Mouse (Mus musculus) monocyte, adult 2 months (primary cell): ENCODE measurements around the gene Bcorl1.

ENCODE experiments used
- DNase-seq, 2 experiments: peaks; one replicate each; pipeline ENCODE4 v3.0.0; 2022; ENCODE audit warnings: low spot score in 2 of 2, low read depth in 1 of 2

Gene Bcorl1

GRCm38 (mm10) chrX:48441548-48441947 is 100.4 kb downstream of the Bcorl1 start:
- no peak for DNase-seq

- DNase-seq: no peak
Measured at GRCm38 (mm10) chrX:48441954-48442353, 100.8 kb downstream of the Bcorl1 start.

GRCm38 (mm10) chrX:48444677-48445076 is 103.5 kb downstream of the Bcorl1 start:
- DNase-seq: no peak

- DNase-seq: no peak
Measured at GRCm38 (mm10) chrX:48449646-48450045, 108.5 kb downstream of the Bcorl1 start.

GRCm38 (mm10) chrX:48452231-48452890 is 111.2 kb downstream of the Bcorl1 start:
- DNase-seq: no peak

GRCm38 (mm10) chrX:48452931-48453673 is 111.9 kb downstream of the Bcorl1 start:
- DNase-seq: no peak

- peak; percentile 35 to 64 for DNase-seq
Measured at GRCm38 (mm10) chrX:48453736-48454494, 112.8 kb downstream of the Bcorl1 start.

GRCm38 (mm10) chrX:48454495-48454878 is 113.3 kb downstream of the Bcorl1 start:
- no peak for DNase-seq

- DNase-seq: no peak
Measured at GRCm38 (mm10) chrX:48455018-48455417, 113.9 kb downstream of the Bcorl1 start.

- DNase-seq: no peak
Measured at GRCm38 (mm10) chrX:48456956-48457355, 115.8 kb downstream of the Bcorl1 start.
